Mouse (Mus musculus) forebrain, postnatal 0 days (tissue): ENCODE results near the gene Lmod2. TPM values are rescaled to one million over a fixed set of nuclear protein-coding genes. Genes with fewer than 3 reads are reported as not detected.

Experiments
- ATAC-seq: fragments of 200-750 bp; cut with Nextera tagmentation; 2 replicates; pipeline ENCODE4 v1.8.0; 2017; ENCODE audit warnings: mild to moderate bottlenecking, moderate library complexity
- DNase-seq: peaks from one replicate; pipeline ENCODE4 v3.0.0-alpha.2; 2015
- H3K27ac ChIP-seq: fragments of 300-500 bp; sonication (generic); 2 replicates; pipeline ENCODE4 v1.5.1; 2014; ENCODE audit warnings: low read depth, mild to moderate bottlenecking, antibody characterized with exemption, low read length, moderate library complexity, mixed read lengths
- H3K27me3 ChIP-seq: fragments of 300-500 bp; sonication (generic); 2 replicates; pipeline ENCODE4 v1.6.1; 2014; ENCODE audit warnings: mild to moderate bottlenecking, low read length, mixed read lengths; ENCODE audit not compliant: insufficient read depth
- H3K36me3 ChIP-seq: fragments of 300-500 bp; sonication (generic); 2 replicates; pipeline ENCODE4 v1.6.1; 2014; ENCODE audit warnings: mild to moderate bottlenecking, moderate library complexity; ENCODE audit not compliant: insufficient read depth
- H3K4me1 ChIP-seq: fragments of 300-500 bp; sonication (generic); 2 replicates; pipeline ENCODE4 v1.6.1; 2014; ENCODE audit warnings: antibody characterized with exemption; ENCODE audit not compliant: insufficient read depth
- H3K4me2 ChIP-seq: fragments of 300-500 bp; sonication (generic); 2 replicates; pipeline ENCODE4 v1.6.1; 2014; ENCODE audit warnings: low read depth, mild to moderate bottlenecking, moderate library complexity
- H3K4me3 ChIP-seq: fragments of 300-500 bp; sonication (generic); 2 replicates; pipeline ENCODE4 v1.5.1; 2014; ENCODE audit warnings: low read depth, low read length, mixed read lengths
- H3K9ac ChIP-seq: fragments of 300-500 bp; sonication (generic); 2 replicates; pipeline ENCODE4 v1.6.1; 2014; ENCODE audit warnings: mild to moderate bottlenecking
- H3K9me3 ChIP-seq: fragments of 300-500 bp; sonication (generic); 2 replicates; pipeline ENCODE4 v1.6.1; 2016; ENCODE audit warnings: low read length
- CTCF ChIP-seq: sonication (generic); IDR thresholded peaks from 2 replicates; pipeline ENCODE4 v1.5.1; 2016; ENCODE audit warnings: antibody characterized with exemption, control low read depth, low read depth
- WGBS: fragments of 180-500 bp; shearing (Covaris S2); extraction: QIAGEN DNeasy Blood & Tissue Kit; methylation state at CpG from one replicate; pipeline ENCODE4 v1.1.7; 2014; 5-methylcytosine and 5-hydroxymethylcytosine counted together
- polyA plus RNA-seq: library from polyadenylated mRNA; unstranded; fragments of >200 nt; fragmentation: Nextera tagmentation; extraction: Ambion mirVana; gene quantifications from 2 replicates; pipeline ENCODE4 v1.2.1, GENCODE M21; 2015
- total RNA-seq: library from RNA; depleted of rRNA; stranded (reverse); fragments of >200 nt; gene quantifications from 2 replicates; pipeline ENCODE4 v1.2.3, GENCODE M21; 2014

Lmod2 gene
- total and polyA plus RNA-seq, 2 experiments from 2014 or later, result not detected

GRCm38 (mm10) chr6:24585431-24586310, 11.9 kb upstream of the Lmod2 start:
- no peak overlapping the region for H3K4me3 ChIP-seq
- no peaks in the 10 kb centered on the region for H3K36me3 ChIP-seq
- H3K9me3 ChIP-seq, result no peaks in the 10 kb centered on the region
- ATAC-seq (no peak), DNase-seq (no peak)
- H3K27me3 ChIP-seq, result no peaks in the 10 kb centered on the region
- no peak for TF ChIP-seq CTCF
- H3K4me2 ChIP-seq, result no peak overlapping the region
- 65% methylated on average over 10 of the region's 10 CpGs for WGBS
- H3K9ac ChIP-seq, result no peak overlapping the region
- H3K4me1 ChIP-seq, result no peaks in the 10 kb centered on the region
- H3K27ac ChIP-seq, result no peak overlapping the region

GRCm38 (mm10) chr6:24586885-24587284, 10.7 kb upstream of the Lmod2 start:
- 38% methylated on average over 3 of the region's 3 CpGs for WGBS
- no peak overlapping the region for H3K9ac ChIP-seq
- ATAC-seq, result peak; percentile 16; the same call in 1 of the 2 replicates
- no peaks in the 10 kb centered on the region for H3K27me3 ChIP-seq
- no peaks in the 10 kb centered on the region for H3K36me3 ChIP-seq
- no peak overlapping the region for H3K4me2 ChIP-seq
- H3K27ac ChIP-seq, result no peak overlapping the region
- no peak overlapping the region for H3K4me3 ChIP-seq
- no peak for TF ChIP-seq CTCF
- no peak for DNase-seq
- H3K9me3 ChIP-seq, result no peaks in the 10 kb centered on the region
- no peaks in the 10 kb centered on the region for H3K4me1 ChIP-seq

GRCm38 (mm10) chr6:24590282-24590681, 7.3 kb upstream of the Lmod2 start:
- no peaks in the 10 kb centered on the region for H3K9me3 ChIP-seq
- 86% methylated on average over 5 of the region's 5 CpGs for WGBS
- no peak overlapping the region for H3K9ac ChIP-seq
- DNase-seq, result no peak
- H3K27me3 ChIP-seq, result no peaks in the 10 kb centered on the region
- H3K4me2 ChIP-seq, result no peak overlapping the region
- no peak overlapping the region for H3K4me3 ChIP-seq
- TF ChIP-seq CTCF, result no peak
- no peak for ATAC-seq
- H3K36me3 ChIP-seq, result no peaks in the 10 kb centered on the region
- no peak overlapping the region for H3K27ac ChIP-seq
- H3K4me1 ChIP-seq, result no peaks in the 10 kb centered on the region

GRCm38 (mm10) chr6:24591525-24592218, 5.9 kb upstream of the Lmod2 start:
- no peak for TF ChIP-seq CTCF
- no peaks in the 10 kb centered on the region for H3K4me1 ChIP-seq
- H3K9ac ChIP-seq, result no peak overlapping the region
- 52% methylated on average over 10 of the region's 10 CpGs for WGBS
- H3K36me3 ChIP-seq, result no peaks in the 10 kb centered on the region
- no peak overlapping the region for H3K4me2 ChIP-seq
- DNase-seq, result no peak
- no peak for ATAC-seq
- no peak overlapping the region for H3K27ac ChIP-seq
- H3K4me3 ChIP-seq, result no peak overlapping the region
- H3K9me3 ChIP-seq, result no peaks in the 10 kb centered on the region
- H3K27me3 ChIP-seq, result no peaks in the 10 kb centered on the region

- TF ChIP-seq CTCF, result no peak
- no peaks in the 10 kb centered on the region for H3K36me3 ChIP-seq
- DNase-seq, result no peak
- 93% methylated on average over 6 of the region's 6 CpGs for WGBS
- no peak overlapping the region for H3K4me3 ChIP-seq
- H3K27ac ChIP-seq, result no peak overlapping the region
- no peak overlapping the region for H3K4me2 ChIP-seq
- no peak overlapping the region for H3K9ac ChIP-seq
- no peaks in the 10 kb centered on the region for H3K4me1 ChIP-seq
- H3K27me3 ChIP-seq, result no peaks in the 10 kb centered on the region
- no peak for ATAC-seq
- H3K9me3 ChIP-seq, result no peaks in the 10 kb centered on the region
These were observed 1.6 kb downstream of the Lmod2 start for GRCm38 (mm10) chr6:24599179-24599578.

- DNase-seq (no peak), ATAC-seq (peak; percentile 12; the same call in 1 of the 2 replicates)
- 73% methylated on average over 5 of the region's 5 CpGs for WGBS
- Histone ChIP-seq H3K4me2 (no peak overlapping the region), H3K9ac (no peak overlapping the region), H3K27ac (no peak overlapping the region), H3K36me3 (no peaks in the 10 kb centered on the region), H3K4me3 (no peak overlapping the region), H3K4me1 (no peaks in the 10 kb centered on the region), H3K9me3 (no peaks in the 10 kb centered on the region), H3K27me3 (no peaks in the 10 kb centered on the region)
- TF ChIP-seq CTCF, result no peak
These were observed 2.1 kb downstream of the Lmod2 start for GRCm38 (mm10) chr6:24599639-24600038.

GRCm38 (mm10) chr6:24600134-24600533, 2.6 kb downstream of the Lmod2 start:
- ATAC-seq (peak; percentile 27; the same call in 1 of the 2 replicates), DNase-seq (no peak)
- H3K36me3 ChIP-seq, result no peaks in the 10 kb centered on the region
- no peaks in the 10 kb centered on the region for H3K9me3 ChIP-seq
- no peaks in the 10 kb centered on the region for H3K4me1 ChIP-seq
- no peak overlapping the region for H3K4me3 ChIP-seq
- H3K4me2 ChIP-seq, result no peak overlapping the region
- TF ChIP-seq CTCF, result no peak
- H3K27ac ChIP-seq, result no peak overlapping the region
- no peak overlapping the region for H3K9ac ChIP-seq
- H3K27me3 ChIP-seq, result no peaks in the 10 kb centered on the region
- 83% methylated on average over 6 of the region's 6 CpGs for WGBS
